Comparison of ENCODE assay signal across 26 mouse cellular contexts in the genomic region with DNA sequence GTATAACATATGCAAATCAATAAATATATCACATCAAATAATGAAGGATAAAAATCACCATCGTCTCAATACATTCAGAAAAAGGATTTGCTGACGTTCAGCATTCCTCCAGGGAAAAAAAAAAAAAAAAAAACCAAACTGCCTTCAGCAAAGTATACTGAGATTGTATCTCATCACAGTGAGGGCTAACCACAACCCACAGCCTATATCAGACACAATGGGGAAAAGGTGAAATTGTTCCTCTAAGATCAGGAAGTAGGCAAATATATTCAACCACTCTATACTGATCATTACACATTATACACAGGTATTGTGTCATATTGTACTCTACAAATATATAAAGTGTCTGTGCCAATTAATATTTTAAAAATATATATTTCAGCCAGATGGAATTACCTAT.
"Had no signal": no experiment of that assay in that cellular context is flagged by ENCODE, and none has a peak within 500 bp of the region (broad histone marks: within the 10 kb centered on the region; RNA-seq: fewer than 3 reads in every experiment).

No protein-coding gene starts in this region.

- H3K27ac ChIP-seq: heart, embryonic 13.5 days; heart, embryonic 15.5 days; hindbrain, embryonic 14.5 days; kidney, embryonic 15.5 days; kidney, postnatal 0 days; limb, embryonic 10.5 days; limb, embryonic 12.5 days; liver, embryonic 13.5 days; liver, embryonic 15.5 days had no signal

- H3K36me3 ChIP-seq: heart, embryonic 13.5 days; heart, embryonic 15.5 days; kidney, embryonic 15.5 days; liver, embryonic 15.5 days had no signal

- H3K9ac ChIP-seq: heart, embryonic 13.5 days; heart, embryonic 15.5 days; hindbrain, embryonic 14.5 days; kidney, embryonic 15.5 days; limb, embryonic 12.5 days; liver, embryonic 13.5 days; liver, embryonic 15.5 days; liver, postnatal 0 days had no signal

- H3K4me1 ChIP-seq: heart, embryonic 13.5 days; heart, embryonic 15.5 days; kidney, embryonic 15.5 days; limb, embryonic 10.5 days; limb, embryonic 12.5 days; liver, embryonic 13.5 days; liver, embryonic 15.5 days had no signal

- ATAC-seq: hindbrain, embryonic 16.5 days; intestine, embryonic 16.5 days; liver, postnatal 0 days had no signal

- H3K4me2 ChIP-seq: heart, embryonic 11.5 days; heart, embryonic 13.5 days; heart, embryonic 15.5 days; hindbrain, embryonic 14.5 days; kidney, embryonic 15.5 days; limb, embryonic 12.5 days; liver, embryonic 11.5 days; liver, embryonic 13.5 days; liver, embryonic 15.5 days had no signal

- H3K9me3 ChIP-seq: heart, embryonic 13.5 days; heart, embryonic 15.5 days; kidney, embryonic 15.5 days; limb, embryonic 10.5 days; limb, embryonic 12.5 days; liver, embryonic 13.5 days; liver, embryonic 15.5 days had no signal

- H3K27me3 ChIP-seq: heart, embryonic 13.5 days; heart, embryonic 15.5 days; kidney, embryonic 15.5 days; limb, embryonic 12.5 days; liver, embryonic 13.5 days; liver, embryonic 15.5 days had no signal

- H3K4me3 ChIP-seq: heart, embryonic 13.5 days; heart, embryonic 15.5 days; kidney, embryonic 15.5 days; limb, embryonic 10.5 days; limb, embryonic 12.5 days; liver, embryonic 13.5 days; liver, embryonic 15.5 days had no signal

- DNase-seq: gastrocnemius, postnatal 14 days; gastrocnemius, postnatal 36 days; heart, postnatal 14 days; heart, postnatal 36 days; kidney, adult 11 months; kidney, adult 2 months; kidney, adult 9 months; kidney, postnatal 14 days; kidney, postnatal 36 days; layer of hippocampus, adult 9-11 months; layer of hippocampus, postnatal 36 days; liver; liver, embryonic 13.5 days; liver, postnatal 0 days had no signal
